Mouse (Mus musculus) cerebellum, adult 18-20 months (tissue): ENCODE measurements around the gene Wdr66.

Source experiments
- DNase-seq, 2 experiments: peaks; one replicate each; pipeline ENCODE4 v3.0.0; 2021

Wdr66 gene

DNA sequence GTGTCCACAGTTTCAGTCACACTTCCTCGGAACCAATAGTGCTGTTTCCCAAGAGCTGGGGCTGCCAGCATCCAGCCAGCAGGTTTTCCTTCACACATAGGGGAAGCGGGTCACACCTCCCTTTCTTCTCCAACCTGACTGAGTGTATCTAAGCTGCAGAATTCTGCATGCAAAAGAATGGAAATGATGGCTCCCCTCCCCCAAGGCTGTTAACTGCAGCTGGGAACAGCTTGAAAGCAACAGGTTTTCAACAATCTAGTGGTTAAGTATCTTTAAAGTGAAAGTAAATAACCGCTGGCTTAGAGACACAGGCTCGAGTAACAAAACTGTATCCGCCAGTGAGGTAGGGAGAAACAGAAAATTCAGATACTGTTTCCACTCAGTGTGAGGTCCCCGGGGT, 66.1 kb downstream of the Wdr66 start:
- DNase-seq: no peak

DNA sequence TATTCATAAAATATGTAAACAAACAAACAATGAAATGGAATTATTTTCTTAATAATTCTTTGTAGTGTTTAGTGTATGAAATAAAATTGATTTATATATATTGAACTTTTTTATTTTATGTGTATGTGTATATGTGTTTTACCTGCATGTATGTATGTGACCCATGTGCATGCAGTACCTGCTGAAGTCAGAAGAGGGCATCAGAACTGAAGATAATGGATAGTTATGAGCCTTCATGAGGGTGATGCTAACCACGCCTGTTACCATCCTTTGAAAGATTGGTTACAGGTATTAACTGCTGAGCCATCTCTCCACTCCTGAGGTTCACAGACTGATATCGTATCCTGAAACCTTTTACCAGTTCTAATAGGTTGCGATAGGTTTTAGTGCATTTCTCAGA, 68.2 kb downstream of the Wdr66 start:
- no peak for DNase-seq

DNA sequence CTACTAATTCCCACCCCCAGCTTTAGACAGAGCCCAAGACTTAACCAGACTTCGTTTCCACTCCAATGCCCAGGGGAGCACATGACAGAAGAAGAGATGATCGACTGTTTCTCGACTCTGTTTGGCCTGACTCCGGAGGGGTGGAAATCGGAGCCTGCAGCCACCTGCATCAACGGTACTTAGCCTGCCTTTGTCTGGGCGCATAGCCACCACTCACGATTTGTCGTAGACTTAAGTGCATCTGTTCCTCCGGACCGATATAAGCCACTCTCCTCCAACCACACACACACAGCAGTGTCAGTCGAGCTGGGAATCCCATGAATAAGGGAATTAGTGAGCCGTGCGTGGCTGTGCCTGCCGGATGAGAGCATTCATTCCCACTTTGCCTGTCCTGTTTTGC, 72.3 kb downstream of the Wdr66 start:
- DNase-seq: no peak

DNA sequence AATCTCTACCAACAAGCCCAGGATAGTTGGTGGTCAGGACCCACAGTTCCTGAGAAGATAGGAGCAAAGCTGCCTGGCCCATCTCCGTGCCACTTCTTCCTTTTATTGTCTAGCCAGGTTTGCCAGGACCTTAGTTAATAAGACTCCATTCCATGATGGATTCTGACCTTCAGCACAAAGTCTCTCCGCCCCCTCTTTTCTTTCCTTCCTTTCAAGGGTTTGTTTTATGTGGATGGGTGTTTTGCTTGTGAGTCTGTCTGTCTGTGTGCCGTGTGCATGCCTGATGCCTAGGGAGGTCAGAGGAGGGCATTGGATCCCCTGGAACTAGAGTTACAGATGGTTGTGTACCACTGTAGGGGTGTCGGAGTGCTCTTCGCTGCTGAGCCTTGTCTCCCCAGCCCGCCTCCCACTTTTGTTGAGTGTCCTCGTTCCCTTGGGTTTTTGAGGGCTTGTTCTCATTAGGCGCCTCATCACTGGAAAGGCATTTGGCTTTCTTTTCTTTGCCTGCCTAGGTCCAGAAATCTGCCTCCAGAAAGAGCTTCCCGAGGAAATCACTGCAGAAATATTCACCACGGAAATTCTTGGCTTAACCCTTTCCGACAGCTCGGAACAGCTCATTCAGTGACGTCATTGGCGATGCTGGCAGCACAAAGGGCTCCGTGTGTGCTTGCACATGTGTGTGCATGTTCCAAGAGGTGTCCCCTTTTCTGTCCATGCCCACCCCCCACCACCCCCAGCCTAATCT, 74.3 kb downstream of the Wdr66 start:
- DNase-seq: no peak

DNA sequence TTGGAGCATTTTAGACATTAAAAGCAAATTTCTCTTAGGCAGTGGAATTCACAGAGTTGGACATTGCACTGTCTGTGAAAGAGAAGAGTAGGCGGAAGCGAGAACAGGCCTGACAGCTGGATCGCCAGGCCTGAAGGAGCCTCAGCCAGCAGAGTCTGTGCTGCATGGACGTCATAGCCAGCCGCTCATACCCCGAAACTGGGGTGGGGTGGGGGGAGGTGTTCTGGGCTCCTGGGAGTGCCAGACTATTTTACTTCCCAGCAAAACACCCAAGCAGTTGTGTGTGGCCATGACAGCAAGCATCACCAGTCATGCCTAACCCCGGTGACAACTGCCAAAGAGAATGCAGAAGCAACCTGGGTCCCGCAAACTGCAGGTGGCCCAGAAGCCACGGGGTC, 74.8 kb downstream of the Wdr66 start:
- no peak for DNase-seq

DNA sequence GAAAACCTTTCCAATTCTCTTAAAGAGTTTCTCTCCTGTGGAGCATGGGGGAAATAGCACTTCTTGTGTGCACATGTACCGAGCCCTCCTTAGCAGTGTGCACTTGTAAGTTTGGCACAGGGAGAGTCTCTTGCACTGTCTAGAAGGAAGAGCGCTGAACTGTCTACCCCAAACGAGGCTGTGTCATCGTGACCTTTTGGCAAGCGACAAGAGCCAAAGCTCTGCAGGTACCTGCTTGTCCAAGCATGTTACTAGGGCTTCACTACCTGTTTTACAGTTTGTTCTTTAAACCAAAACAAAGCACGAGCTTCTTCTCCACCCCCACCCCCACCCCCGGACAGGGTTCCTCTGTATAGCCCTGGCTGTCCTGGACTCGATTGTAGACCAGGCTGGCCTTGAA, 75.8 kb downstream of the Wdr66 start:
- DNase-seq: no peak

DNA sequence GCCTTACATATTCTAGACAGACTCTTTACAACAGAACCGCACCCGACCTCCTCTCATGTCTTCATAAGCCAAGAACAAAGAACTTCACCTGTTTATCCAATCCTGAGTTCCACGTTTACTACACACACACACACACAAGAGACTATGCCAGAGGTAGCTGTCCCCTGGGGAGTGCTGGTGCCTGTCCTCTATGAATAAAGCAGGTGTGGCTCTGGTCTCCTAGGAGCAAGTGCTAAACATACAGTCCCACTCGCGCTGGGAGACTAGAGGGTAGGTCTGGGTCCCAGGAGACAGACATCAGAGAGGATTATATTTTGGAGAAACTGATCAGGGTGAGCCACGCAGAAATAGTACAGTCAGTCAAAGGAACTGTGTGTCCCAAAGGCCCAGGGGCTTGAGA, 81.7 kb downstream of the Wdr66 start:
- no peak for DNase-seq

DNA sequence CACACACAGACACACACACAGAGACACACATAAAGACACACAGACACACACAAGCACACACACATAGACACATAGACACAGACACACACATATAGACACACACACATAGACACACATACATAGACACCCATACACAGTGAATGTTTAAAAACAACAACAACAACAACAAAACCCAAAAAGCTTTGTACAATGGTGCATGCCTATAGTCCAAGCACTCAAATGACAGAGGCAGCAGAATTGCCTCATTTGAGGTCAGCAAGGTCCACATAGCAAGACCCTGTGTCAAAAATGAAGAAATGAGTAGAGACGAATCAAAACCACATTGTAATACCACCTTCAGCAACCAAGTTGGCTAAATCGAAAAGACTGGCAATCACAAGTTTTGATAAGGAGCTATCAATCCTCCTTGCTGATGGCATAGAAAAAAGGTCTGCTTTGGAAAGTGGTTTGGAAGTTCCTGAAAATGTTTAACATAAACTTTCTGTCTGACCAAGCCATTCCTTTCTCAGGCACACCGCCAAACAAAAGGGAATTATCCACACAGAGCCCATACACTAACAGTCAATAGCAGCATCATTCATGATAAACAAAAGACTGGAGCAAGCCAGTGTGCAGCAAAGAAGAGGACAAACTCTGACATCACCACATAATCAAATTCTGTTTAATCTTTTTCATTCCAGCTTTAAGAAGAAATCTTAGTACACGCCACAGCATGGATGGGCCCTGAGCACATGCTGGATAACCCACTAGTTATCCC, 84.5 kb downstream of the Wdr66 start:
- DNase-seq: no peak

DNA sequence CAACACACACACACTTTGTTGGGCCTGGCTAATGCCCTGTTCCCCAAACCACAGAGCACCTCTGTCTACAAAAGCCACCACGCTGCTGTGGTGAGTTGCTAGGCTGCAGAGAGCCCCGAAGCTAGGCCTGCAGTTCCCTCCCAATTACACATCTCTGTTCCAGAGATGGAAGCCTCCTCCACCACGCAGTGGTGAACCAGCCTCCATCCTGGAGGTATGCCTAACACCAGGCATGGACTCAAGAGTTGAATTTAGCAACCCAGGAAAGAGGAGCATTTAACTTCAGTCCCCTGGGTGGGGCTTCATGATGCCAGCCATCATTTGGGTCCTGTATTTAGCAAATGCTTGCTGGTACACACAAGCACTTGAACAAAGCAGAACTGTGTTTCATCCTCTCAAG, 86.6 kb downstream of the Wdr66 start:
- no peak for DNase-seq

DNA sequence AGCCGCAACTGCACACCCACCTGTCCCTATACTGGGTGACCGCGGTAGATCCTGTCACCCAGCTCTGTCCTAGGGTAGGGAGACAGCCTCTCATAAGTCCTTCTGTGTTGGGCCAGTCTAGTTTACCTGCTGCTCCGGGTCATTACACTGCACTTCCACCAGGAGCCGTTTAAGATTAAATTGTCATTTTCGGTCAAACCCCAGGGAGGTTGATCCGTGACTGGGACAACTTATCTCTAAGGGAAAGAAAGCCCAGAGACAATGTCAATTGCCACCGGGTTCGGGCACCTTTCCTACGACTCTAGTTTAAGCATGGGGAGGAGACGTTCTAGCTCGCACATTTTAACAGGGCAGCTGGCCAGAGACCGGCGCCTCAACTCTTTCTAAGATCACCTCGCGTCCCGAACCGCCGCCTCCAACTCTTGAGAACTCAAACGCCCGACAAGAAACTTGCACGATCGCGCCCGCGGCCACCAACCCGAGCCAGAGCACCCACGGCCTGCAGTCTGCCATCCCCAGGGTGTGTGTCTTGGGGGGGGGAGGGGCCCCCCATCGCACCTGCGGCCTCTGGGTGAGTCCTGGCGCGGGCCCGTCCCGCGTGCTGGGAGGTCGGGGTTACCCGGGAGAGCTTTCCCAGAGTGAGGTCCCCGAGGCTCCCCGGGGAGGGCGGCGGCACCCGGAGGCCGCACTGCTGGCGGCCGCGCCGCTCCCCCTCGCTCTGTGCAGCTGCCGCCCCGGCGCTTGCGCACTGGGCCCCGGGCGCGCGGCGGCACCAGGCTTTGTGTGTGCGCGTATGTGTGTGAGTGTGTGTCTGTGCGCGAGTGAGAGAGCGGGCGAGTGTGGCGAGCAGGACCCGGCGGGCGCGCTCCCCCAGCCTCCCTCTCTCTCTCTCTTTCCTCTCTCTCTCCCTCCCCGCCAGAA, 92.1 kb downstream of the Wdr66 start, which contains the start of gene Bcl7a:
Gene Bcl7a, plus strand, starts transcription at position 128 of the 921 bp plus-strand sequence.
- peak; percentile 87 to 96 for DNase-seq

DNA sequence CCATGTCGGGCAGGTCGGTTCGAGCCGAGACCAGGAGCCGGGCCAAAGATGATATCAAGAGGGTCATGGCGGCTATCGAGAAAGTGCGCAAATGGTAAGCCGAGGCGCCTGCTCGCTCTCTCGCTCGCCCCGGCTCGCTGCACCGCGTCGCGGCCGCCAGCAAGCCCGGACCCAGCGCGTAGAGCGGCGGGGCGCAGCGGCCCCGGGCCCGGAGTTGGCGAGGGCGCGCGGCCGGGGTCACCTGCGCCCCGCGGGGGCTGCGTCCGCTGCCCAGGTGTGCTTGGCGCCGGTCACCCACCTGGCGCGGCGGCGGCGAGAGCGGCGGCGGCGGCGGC, 92.7 kb downstream of the Wdr66 start:
- no peak for DNase-seq

DNA sequence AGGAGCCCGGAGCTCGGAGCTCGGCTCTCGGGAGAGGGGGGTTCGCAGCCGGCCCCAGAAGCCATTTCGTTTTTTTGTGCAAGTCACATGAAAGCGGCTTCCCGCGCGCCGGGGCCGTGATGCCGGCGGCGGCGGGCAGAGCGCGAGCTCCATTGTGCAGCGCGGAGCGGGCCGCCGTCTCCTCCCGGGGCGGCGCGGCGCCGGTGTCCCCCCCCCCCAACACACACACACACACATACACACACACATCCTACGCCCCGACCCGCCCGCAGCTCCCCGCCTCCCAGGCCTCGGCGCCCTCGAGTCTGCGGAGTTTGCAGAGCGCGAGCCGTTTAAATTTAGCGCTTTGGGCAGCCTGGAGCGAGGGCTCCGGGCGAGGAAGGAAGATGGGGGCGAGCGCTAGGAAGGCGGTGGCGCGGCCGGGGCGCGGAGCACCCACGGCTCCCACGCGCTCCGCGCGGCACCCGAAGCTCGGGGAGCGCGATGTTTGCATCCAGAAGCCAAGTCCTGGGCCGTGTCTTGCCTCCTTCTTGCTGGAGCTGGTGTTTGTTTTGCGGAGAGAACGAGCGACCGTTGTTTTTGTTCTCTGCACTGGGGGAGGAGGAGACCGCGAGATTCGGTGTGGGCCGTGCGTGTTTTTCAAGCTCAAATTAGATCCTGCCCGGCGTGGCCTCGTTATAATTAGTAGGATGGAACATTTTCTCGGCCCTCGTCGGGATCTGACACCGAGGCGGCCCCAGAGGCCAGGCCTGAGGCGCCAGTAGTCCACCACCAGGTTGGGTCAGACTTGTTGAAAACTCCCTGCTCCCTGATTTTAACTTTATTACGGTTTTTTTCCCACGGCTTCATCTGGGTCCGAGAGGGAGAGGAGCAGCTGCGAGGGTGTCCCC, 93.3 kb downstream of the Wdr66 start:
- peak; percentile 48 to 72 for DNase-seq

DNA sequence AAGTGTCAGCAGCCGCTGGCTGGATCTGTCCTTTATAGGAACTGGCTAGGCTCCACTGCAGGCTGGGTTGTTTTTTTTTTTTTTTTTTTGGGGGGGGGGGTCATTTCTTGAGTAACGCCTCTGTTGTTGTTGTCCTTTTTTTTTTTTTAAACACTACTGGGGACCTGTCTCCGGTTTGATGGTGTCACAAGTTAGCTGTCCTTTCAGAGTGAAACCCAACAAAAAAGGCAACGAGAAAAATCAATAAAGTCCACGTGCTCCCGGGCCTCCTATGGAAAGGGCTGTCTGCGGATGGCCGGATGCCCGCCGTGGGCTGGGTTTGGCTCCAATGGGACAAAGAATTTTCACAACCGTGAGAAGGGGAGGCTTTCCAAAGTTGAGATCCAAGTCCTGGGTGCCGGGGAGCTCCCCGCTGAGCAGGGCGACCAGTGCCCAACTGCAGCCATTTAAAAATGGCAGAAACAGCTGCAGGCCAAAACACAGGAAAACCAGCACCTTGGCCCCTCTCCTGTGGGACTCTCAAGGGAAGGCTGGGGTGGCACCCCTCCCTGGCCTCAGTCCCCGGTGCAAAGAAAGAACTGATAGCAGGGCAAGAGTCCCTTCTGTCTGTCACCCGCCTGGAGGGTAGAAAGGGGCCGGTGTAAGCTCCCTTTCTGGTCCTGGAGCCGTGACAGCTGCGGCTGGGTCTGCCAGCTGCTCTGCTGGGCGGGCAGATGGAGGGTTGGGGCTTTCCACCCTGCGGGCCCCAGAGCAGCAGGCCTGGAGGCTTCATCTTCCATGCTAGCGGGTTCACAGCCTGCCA, 94.2 kb downstream of the Wdr66 start:
- peak; percentile 46 to 56 for DNase-seq

DNA sequence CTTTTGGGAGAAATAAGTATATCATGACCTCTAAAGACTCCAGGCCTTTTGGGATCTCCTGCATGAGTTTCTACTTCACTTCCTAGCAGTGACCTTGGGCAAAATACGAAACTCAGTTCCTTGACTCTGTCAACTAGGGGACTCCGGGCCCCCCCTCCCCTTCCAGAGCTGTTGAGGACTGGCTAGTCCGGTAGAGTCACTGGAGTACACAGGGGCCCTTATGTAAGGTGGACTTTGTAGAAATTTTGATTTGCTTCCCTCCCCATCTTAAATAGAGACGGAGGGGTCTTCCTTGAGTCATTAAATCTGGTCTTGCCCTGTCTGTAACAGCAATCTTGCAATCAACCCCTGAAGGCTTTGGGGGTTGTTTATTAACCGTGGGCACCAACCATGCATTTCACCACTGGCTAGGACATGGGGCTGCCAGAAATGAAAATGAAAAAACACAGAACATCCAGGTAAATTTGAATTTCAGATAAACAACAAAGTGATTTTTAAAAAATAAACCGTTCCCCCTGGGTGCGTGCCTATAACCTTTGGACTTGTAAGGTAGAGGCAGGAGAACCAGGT, 94.9 kb downstream of the Wdr66 start:
- DNase-seq: no peak

DNA sequence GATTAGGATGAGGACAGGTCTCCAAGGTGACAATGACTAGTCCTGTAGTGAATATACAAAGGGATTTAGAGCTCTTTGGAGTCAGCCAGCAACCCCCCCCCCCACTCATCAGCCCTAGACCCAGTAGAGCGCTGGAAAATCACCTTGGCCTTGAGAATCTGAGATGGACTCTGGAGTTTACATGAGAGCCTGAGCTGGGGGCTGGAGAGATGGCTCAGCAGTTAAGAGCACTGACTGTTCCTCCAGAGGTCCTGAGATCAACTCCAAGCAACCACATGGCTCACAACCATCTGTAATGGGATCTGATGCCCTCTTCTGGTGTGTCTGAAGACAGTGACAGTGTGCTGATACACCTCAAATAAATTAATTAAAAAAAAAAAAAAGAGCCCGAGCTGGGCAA, 96.1 kb downstream of the Wdr66 start:
- DNase-seq: no peak

DNA sequence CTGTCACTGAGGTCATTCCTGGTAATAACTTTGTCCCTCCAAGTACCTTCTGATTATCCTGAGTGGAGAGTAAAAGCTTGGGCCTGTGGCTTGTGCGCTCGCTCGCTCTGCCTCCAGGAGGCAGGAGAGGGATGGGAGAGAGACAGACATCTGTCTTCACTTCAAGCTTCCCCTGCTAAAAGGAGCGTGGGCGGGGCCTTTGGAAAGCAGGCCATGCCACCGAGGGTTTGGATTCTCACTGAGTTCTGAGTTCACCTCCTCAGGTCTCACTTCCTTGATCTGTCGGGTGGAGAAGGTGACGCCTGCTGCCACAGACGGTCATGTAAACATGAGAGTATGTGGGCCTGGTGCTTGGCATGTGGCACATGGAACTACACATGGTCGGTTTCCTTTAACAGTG, 98.5 kb downstream of the Wdr66 start:
- DNase-seq: peak; percentile 35 to 63

DNA sequence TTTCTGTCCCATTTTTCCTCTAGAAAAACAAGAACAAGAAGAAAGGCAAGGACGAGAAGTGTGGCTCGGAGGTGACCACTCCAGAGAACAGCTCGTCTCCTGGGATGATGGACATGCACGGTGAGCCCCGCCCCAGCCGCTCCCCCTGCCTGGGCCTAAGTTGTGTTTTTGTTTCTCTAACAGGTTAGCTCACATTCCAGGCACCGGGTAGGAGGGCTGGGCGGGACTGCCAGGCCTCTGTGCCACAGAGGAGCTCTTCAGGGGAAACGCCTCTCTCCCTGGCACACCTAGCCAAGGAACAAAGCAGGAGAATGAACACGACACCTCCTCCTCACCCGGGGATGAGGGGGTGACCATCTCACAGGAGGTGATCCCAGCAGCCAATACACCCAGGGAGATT, 104.0 kb downstream of the Wdr66 start:
- DNase-seq: no peak

DNA sequence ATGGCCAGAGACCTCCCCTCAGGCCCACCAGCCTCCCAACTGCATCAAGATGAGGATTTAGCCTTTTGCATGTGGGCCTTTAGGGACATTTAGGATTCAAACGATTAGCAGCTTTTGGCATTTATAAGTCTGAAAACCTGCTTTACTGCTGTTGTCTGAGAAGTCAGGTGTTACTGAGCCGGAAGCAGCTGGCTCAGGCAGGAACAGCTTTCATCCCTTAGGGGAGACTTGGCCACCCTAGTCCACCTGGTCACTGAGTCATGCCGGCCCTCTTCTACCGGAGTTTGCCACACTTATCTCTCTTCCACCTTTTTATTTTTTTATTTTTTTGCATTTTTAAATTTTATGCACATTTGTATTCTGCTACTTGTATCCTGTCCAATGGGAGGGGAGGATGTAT, 105.4 kb downstream of the Wdr66 start:
- DNase-seq: no peak

DNA sequence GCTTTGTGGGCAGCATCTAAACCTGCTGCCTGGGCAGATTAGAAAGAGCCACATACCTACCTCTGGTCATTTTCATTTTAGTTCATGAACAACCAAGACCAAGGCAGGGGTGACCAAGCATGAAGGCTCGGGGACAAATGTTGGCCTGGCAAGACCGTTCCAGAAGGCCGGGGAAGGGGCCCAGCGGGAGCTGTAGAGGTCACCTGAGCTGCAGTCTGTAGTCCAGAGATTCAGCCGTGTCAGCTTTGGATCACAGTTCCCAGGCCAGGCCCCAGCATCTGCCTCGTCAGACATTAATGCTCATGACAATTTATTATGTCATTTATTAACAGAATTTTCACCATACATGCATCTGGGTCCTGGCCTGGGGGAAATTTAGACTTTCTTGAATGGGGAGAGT, 107.5 kb downstream of the Wdr66 start:
- DNase-seq: no peak

DNA sequence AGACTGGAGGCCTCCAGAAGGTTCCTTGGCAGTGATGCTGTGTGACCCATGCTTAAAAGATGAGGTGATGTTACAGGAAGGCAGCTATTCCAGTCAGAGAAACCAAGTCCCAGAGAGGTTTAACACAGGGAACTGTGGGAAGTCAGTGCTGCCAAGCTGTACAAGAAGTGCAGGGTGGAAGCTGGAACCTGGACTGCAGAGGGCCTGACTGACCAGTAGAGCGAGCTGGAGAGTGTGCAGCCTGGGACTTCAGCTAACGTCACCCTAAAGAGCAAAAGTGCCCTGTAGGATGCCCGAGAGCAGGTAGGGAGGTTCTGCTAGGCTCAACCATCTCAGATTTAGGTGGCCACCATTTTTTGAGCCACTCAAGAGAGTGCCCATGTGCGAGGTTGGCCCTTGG, 111.0 kb downstream of the Wdr66 start:
- no peak for DNase-seq

DNA sequence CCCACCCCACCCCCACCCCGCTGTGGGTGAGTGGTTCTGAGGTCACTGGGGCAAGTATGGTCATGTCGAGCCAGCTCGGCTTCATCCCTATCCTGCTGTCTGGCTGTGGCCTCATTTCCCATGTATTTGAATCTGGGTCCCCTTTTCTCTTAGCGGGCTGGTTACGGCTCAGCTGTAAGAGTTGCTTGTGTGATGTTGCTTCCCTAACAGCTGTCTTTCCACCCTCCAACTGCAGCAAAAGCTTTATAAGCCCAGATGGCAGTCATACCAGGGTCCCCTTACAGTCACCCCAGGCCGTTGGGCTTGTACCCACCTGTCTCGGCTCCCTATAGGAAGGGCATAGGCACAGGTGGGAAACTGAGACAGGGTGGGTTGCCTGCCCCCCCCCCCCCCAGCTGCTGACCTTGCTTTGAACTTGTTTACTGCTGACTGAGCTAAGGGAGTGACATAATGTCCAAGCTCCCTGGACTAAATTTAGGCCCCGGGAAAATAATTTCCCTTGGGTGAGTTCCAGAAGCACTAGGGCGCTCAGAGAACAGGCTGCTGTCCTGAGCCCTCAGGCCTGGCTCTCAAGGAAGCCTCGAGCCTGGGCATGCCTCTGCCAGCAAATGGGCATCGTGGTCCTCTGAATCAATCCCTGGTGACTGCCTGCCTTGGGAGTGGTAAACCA, 112.5 kb downstream of the Wdr66 start:
- peak; percentile 66 to 84 for DNase-seq
